Mouse (Mus musculus) adrenal gland, adult 2 months (tissue): ENCODE measurements at regions not wholly inside any gene's neighbourhood (a gene's known extent, or its start where the extent isn't known, plus 50 kb on each side); places are given as distances from the start of the nearest gene placed in this dataset.

Experiments
- DNase-seq: peaks from one replicate; pipeline ENCODE4 v3.0.0; 2021

DNA sequence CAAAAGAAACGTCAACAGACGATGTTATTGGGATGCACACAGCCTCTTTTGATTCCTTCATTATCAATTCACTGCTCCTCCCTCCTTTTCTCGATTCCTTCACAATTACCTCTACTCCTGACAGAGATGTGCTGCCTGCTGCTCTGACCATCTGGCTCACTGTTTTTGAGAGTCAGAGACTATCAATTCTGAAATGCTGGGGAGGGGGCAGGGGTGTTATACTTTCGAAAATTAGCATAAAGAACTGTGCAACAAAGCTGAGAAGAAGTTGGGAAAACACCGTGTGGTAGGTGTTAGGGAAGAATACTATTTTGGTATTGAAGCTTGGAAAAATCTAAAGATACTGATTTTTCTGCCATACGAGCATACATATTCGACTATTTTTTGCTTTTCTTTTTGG is 96.4 kb downstream of the Nedd1 start:
- no peak for DNase-seq

DNA sequence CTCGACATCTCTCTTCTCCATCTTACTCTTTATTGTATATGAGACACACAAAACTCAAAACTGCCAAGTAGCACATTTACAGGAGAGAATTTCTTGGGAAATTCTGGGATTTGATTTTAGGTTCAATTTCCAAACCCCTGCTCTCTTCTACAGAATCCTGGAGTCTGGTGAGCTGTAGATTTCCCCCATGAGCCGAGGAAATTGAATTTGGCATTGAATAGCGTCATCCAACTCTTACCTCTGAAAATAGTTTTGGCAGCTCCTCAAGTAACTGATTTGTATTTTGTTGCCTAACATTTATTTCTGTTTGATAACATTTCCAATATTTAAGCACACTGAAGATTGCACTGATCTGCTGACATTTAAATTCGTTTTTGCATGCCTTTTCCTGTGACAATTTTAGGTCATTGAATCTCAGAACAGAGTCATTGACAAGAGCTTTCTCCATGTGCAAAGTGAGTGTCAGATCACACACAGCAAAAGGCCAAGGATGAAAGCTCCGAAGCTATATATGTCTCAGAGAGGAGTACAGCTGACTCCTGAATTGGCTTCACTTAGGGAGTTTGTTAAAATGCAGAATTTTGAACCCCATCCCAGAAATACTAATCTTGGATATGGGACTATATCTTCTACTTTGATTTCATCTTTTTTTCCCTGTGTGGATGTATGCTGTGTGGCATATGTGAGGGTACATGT is 106.4 kb downstream of the Nedd1 start:
- DNase-seq: no peak

DNA sequence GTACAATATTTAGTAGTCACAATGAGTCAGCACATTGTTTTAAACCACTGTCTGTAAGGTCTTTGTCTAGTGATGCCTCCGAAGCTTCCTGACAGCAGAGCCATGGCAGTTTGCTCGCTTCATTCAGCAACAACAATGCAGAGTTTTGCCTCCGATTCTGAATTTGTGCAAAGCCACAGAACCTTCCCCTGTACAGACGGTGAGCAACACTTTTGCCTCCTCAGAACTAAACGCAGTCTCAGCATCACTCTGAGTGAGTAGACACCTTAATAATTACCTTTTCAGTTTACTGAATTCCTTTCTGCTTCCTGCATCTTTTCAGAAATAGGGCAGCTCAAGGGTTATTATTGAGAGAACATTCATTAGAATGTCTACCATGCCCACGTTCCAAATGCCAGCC is 107.9 kb downstream of the Nedd1 start:
- no peak for DNase-seq

DNA sequence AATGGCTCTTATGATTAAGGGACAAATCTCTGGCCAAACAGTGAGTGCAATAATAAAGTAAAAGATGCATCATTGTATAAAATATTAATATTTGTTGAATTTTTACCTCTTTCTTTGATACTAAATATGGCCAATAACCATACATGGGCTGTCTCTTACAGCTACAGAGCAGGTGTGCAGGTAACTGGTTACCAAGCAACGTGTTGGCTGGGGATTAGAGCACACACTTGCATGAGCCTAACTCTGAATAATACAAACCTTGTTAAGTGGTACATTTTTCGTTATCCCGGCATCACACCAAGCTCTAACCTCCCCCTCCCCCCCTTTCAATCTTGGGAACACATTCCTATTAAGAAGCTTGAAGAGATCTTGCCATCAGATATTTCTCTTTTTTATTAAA is 111.2 kb downstream of the Nedd1 start:
- DNase-seq: no peak

DNA sequence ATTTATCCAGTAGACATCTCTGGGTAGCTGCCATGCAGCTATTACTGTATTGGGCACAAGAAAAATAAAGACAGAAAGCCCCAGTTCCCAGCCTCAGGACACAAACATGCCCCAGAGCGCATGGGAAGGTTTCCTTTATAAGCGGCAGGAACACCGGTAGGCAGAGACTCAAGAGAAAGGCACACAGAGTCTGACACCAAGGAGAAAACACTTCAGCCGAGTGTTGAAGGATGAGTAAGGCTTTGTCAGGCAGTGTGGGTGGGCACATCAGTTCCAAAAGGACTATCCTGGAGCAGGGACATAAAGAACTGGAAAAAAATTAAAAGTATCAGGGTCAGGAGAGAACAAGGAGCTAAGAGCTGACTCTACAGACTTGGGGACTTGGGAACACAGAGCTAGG is 115.5 kb downstream of the Nedd1 start:
- DNase-seq: no peak

DNA sequence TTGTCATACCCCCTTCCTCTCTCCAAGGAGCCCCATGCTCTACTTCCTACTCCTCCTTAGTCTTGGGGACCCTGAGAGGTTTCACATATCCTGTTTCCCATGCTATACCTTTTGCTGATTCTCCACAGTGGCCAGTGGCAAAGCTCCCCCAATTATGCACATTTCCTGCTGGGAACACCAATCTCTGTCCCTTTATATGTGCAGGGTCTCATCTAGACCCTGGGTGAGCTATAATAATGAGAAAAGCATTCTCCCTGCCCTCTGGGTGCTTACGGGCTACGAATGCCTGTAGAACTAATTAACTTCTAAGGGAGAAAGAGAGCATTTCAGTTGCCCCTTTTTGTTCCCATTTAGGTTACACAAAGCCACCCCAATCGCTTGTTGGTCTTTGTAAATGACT is 116.6 kb downstream of the Nedd1 start:
- DNase-seq: no peak

DNA sequence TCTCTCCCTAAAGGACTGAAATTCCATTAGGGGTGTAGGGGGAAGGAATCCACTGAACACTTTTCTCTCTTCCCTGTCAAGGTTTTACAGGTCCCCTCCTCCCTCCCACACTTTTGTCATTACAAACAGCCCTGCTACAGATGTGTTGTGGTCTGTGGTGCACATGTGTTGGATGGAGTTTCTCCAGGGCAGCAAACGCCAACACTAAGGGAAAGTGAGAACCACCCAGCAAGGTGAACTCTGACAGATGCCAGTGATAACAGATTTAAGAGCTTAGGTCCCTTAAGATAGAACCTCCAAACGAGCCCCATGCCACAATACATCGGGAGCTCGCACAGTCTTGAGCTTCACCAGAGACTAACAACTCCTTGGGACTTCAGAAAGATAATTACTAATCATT is 122.1 kb downstream of the Nedd1 start:
- DNase-seq: no peak

DNA sequence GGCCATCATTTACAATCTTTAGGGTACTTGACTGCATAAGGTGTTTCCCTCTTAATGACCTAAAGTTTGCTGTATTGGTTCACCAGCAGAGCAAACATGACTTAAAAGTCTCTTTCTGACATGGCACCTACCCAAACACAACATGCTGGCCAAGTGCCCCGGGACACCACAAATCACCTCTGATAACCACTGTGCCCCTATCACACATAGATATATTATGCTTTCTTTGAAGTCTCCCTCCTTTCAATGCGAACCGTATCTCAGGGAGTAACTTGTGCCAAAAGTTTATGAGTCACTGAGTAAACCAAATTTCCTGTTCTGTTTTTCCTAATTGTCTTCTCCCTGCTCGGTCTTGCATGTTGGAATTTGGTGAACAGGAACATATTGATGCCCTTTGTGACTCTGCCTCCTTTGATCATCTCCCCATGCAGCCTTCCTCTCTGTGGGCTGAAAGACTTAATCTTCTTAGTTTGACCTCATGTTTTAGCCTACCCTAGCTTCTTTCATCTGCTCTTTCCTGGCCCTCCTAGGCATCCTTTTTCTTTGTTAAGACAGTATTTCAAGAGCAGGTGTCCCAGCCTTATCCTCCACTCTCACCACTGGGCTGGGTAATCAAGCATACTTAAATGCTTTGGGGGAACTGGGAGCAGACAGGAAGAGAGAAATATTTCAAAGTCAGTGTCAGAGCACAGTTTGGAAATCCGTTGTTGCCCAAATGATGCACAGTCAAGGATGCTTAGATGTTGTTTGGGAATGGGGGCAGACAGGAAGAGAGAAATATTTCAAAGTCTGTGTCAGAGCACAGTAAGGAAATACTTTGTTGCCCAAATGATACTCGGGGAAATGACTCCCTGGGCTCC is 126.5 kb downstream of the Nedd1 start:
- peak; percentile 36 for DNase-seq

DNA sequence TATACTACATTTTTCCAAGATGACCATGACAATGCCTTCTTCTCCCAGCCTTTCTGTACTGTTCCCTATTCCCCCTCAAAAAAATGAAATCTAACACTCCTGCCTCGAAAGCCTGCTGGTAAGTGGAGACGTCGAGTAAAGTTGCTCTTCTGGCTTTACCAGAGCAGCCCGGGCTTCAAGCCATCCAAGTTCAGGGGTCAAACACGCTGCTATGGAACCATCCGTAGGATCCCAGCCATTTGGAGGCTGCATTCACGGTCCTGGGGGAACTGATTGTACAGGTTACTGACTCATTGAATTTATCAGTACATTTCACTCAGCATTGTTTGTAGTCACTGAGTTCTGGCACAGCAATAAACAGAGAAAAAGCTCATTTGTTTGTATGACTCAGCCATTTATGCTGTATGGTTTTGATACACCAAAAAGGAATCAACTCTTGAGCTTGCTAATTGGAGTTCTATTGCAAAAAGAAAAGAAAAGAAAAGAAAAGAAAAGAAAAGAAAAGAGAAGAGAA is 128.2 kb downstream of the Nedd1 start:
- no peak for DNase-seq

DNA sequence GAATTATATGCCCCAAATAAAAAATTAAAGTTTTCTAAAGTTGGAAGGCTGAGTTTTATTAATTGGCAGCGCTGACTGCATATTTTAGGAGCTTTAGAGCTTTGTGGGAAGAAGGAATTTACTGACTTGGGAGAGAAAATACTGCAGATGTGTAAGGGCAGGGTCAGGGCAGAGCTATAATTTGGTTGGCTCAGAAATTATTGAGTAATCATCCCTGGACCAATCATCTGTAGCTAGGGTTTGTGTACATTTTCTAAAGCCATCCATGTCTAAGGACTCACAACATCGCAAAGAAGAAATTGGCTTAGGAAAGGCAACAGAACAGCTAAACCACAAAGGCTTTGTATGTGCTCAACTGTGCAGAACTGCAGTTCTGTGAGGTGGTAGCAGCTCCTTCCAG is 143.3 kb downstream of the Nedd1 start:
- DNase-seq: no peak

DNA sequence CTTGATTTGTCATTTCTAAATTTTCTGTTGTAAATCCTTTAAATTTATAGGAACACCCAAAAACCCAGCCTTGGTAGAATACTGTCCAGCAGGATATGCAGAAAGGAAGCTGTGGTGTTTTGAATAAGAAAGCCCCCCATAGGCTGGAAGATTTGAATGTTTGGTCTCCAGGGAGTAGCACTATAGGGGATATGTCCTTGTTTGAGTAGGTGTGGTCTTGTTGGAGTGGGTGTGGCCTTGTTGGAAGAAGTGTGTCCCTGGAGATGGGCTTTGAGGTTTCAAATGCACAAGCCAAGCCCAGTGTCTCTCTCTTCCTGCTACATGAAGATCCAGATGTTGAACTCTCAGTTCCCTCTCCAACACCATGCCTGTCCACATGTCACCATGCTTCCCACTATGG is 151.7 kb downstream of the Nedd1 start:
- no peak for DNase-seq

DNA sequence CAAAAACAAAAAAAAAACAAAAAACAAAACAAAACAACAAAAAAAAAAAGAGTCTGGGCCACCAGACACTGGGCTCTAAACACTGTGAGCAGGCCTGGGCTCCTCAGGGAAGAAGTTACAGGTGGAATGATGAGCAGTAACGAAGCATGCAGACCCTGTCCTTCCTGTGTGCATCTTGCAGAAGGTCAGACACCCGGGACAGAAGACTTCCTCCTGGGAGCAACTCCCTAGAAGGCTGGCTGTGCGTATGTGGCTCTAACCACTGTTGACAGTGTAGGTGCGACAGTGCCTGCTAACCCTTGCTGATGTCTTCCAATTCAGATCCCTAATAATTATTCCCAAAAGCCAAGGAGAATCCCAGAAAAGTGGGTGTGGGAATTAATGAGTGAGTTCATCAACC is 164.8 kb downstream of the Nedd1 start:
- DNase-seq: no peak

DNA sequence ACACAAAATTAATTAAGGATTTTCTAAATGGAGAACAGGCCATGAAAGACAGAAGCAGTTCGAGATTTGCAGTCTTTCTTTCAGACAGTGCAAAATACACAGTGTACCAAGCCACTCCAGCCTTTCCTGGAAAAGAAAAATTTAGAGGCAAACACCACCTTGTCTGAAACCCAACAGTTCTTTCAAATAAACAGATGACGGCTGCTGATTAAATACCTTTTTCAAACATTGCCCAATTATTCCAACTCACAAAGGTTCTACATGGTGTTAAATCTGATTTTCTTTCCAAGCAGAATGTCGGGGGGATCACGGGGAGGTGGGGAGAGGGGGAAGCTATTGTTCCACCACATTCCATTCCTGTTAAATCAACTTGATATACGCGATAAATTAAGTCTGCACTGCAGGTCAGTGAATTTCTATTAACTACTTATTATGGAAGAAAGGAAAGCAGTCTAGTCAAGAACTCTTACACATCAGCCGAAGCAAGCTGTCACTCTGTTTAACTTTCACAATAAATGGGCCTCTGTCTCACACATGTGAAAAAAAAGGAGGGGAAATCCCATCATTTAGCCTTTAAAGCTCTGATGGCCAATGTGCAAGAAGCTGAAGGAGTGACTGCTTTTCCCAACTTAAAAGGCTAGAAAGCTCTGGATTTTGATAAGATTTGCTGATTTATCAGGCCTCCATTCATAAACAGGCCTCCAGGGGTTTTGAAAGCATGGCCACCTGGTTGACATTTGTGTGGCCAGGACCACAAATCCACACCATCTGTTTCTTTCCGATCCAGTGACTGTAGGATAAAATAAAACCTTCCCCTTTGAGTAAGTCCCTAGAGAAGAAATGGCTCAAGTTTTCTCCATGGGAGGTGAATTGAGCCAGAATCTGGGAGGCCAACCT is 165.4 kb downstream of the Nedd1 start:
- no peak for DNase-seq

DNA sequence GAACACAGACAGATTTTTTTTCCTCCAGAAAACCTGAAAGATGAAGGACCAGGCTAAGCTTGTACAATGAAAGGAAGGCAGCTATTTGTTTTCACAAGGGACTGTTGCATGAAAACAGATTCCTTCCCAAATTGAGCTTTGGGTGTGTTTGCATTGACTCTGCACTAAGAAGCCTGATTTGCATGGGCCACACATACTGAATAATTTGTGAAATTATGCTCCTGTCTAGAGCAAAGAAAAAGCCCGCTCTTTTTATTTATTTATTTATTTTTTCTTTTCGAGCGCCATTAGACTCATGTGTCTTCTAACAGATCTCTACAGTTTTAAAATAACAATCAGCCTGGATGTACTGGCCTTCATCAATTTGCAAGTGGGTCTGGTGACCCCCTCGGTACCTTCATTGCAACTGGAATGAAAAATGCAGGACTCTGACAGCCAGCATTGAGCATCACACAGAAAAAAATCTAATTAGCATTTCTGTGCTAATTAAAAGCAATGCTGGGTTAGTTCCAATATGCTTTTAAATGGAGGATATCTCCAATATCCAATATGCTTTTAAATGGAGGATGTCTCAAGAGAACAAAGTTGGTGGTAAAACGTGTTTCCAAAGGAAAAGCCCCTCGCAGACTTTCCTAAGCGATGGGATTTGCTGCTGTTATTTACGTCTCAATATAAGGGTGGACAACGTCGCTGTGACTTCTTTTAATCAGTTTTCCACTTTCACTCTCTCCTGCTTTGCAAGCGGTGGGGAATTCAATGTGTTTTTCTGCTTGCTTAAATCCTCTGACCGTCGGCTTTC is 166.3 kb downstream of the Nedd1 start:
- DNase-seq: no peak

DNA sequence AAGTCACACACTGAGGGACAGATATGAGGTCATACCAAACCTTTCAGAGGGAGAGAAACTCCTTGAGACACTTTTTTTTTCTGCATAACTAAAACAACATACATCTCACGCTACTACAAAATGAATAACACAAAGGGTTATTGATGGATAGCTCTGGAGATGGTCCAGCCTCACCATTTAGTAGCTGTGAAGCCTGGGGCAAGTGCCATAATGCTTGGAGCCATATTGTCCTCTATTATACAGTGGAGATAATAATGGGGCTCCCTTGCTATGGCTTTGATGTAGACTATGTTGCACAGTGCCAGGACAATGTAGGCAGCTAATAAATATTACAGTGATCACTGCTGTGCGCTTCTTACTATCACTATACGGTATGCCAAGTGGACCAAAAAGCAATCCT is 168.3 kb downstream of the Nedd1 start:
- DNase-seq: no peak

DNA sequence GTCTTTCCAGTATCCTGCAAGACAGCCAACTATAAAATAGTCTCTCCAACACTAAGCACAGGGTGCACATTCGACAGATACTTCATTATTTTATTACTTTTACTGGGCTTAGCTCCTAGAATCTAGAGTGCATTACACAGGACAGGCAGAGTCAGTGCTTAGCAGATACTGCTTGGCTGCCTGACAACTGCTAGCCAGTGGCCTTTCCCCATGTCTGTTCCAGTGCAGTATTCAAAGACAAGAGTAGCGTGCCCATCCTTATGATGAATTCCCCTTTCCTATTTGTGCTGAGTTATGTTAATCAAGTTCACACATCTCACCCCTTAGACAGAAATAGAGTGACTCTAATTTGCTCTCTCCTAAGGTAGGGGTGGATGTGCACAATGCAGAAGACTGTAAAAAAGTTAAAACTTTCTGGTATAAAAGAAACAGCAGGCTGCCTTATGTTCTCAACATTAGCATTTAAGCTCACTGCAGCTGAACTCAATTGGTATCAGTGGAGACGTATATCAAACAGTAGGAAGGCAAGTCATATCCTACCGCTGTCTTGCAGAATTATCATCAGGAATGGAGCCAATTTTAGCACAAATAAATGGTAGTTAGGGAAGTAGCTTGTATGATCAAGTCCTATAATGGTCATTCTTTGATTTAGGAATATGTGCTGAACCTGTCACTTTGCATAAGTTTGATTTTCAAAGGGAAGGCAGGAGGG is 173.2 kb downstream of the Nedd1 start:
- DNase-seq: no peak

DNA sequence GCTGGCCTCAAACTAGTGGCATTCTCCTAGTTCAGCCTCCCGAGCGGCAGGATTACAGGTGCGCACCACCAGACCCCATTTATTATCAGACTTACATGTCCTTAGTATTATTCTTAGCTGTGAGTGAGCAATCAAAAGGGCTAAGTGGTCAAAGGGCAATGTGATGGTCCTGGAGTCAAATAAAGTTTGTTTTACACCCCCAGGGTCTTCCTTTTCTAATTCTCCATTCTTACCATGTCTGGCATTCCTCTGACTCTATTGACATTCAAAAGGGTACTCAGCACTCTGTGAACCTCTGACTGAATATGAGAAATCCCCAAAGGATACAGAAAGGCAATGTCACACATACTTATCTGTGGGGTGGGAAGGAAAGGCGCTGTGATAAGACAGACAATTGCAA is 183.8 kb downstream of the Nedd1 start:
- no peak for DNase-seq

DNA sequence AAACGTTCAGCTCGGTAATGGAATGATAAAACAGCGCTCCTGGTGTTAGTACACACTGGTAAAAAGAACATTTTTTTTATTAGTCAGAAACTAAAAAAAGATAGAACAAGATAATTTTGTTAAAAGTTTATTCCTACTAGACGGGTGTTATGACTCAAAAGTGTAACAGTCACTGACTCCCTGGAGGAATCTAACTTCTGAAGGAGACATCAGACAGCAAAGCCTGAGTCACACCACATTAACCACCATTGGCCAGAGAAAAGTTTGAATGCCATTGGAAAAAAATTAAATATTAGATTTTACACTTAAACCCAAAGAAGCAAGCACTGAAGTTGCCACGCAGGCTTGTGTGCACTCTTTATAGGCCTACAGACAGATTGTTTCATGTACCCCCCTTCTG is 205.3 kb downstream of the Nedd1 start:
- DNase-seq: no peak

DNA sequence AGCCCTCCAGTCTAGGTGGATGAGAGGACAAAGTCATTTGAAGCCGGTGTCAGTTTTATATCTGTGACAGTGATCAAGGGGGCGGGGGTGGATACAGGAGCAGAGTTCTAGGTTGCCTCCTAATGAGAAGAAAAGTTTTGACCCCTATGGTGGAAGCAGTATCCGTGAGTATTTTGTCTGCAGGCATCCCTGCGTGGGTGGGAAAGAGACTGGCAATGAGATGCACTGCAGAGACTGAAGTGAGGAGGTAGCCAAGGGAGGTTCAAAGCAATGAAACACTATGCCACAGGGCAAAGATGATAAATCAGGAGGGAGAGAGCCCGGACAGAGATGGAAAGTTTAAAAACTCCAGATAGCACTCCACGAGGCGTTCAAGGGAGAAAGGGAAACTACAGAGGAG is 210.5 kb downstream of the Nedd1 start:
- no peak for DNase-seq

DNA sequence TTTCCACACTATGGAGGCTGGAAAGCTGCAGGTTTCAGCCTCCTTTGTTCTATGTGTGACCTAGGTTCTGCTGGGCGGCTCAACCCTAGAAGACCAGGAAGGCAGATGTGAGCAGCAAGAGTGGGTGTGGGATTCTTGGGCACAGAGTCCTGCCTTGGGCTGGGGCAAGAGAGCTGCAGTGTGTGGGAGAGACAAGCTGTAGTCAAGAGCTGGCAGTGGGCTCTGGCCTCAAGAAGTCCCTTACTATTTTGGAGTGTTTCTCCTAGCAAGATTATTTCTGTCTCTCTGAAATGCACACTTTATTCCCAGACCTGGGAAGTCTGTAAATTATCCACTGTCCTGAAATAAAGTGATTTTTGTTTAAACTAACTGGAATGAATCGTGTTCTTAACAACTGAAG is 211.5 kb downstream of the Nedd1 start:
- DNase-seq: no peak

DNA sequence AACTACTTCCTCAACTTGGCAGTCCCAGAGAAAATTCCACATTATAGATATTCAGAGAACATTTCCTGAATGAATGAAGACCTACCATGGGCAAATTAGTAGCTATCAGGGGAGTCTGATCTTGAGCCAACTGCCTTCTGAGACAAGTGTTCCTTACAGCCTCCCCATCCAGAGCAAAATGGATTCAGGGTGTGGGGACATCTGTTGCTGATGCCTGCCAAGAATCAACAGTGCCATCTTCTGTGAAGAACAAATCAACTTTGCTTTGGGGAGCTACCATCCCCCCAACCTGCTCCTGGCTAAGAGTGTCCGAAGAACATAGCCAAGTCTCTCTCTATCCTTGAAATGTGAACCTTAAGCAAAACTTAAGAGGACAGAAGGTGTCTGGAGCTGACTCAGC is 217.9 kb downstream of the Nedd1 start:
- DNase-seq: no peak
